Mouse (Mus musculus) CH12.LX (cell line): ENCODE data around the gene Lypd3. TPM values are rescaled to one million over a fixed set of nuclear protein-coding genes. Genes with fewer than 3 reads are reported as not detected.

ENCODE experiments used
- DNase-seq: peaks from one replicate; pipeline ENCODE4 v3.0.0-alpha.2; 2013; ENCODE audit errors: extremely low read depth
- H3K27ac ChIP-seq: 2 replicates; pipeline ENCODE4 v1.5.1; 2012; ENCODE audit warnings: low read depth, mild to moderate bottlenecking, control low read depth, moderate library complexity; ENCODE audit not compliant: insufficient read depth
- H3K27me3 ChIP-seq: replicated peaks from 2 replicates; pipeline ENCODE3; 2012; ENCODE audit warnings: inconsistent platforms
- H3K36me3 ChIP-seq, 2 experiments: replicated peaks in 1 of 2; 2 replicates each; pipeline versions ENCODE3 to v1.6.1; 2012; ENCODE audit warnings: inconsistent platforms in 1 of 2, low read length in 1 of 2, mild to moderate bottlenecking in 1 of 2, mixed read lengths in 1 of 2, moderate library complexity in 1 of 2; ENCODE audit not compliant: control insufficient read depth in 1 of 2, insufficient read depth in 1 of 2
- H3K4me1 ChIP-seq, 2 experiments: 2 replicates each; pipeline ENCODE4 v1.6.1; 2012; ENCODE audit warnings: inconsistent platforms in 1 of 2, moderate library complexity in 1 of 2; ENCODE audit not compliant: insufficient read depth in 2 of 2, control insufficient read depth in 1 of 2
- H3K4me2 ChIP-seq: 2 replicates; pipeline ENCODE4 v1.6.1; 2012; ENCODE audit warnings: low read depth, mild to moderate bottlenecking, control low read depth; ENCODE audit not compliant: poor library complexity, insufficient read depth, severe bottlenecking
- H3K4me3 ChIP-seq, 3 experiments: fragments of 150-350 bp in 1 of 3; sonication (generic) in 1 of 3; replicated peaks in 1 of 3; 2 replicates each; pipeline versions ENCODE3 to v1.5.1; 2011 to 2012; ENCODE audit warnings: low read depth in 2 of 3, low read length in 2 of 3, mild to moderate bottlenecking in 2 of 3, moderate library complexity in 2 of 3, control low read depth in 1 of 3, improper control_type of control experiment in 1 of 3, inconsistent platforms in 1 of 3, mixed read lengths in 1 of 3; ENCODE audit not compliant: poor library complexity in 1 of 3
- H3K79me2 ChIP-seq: replicated peaks from 2 replicates; pipeline ENCODE4 v1.6.1; 2012; ENCODE audit warnings: mild to moderate bottlenecking, moderate library complexity; ENCODE audit not compliant: control insufficient read depth, poor library complexity, insufficient read depth, severe bottlenecking; ENCODE audit errors: extremely low read depth
- H3K9ac ChIP-seq: 2 replicates; pipeline ENCODE4 v1.6.1; 2012; ENCODE audit warnings: low read depth, mild to moderate bottlenecking, control low read depth, moderate library complexity; ENCODE audit not compliant: insufficient read depth
- H3K9me3 ChIP-seq: replicated peaks from 2 replicates; pipeline ENCODE3; 2012; ENCODE audit warnings: low read length, inconsistent platforms, mixed read lengths
- BHLHE40 ChIP-seq: IDR thresholded peaks from 2 replicates; pipeline ENCODE4 v1.6.1; 2011; ENCODE audit warnings: mild to moderate bottlenecking, low read depth, low read length, improper control_type of control experiment
- CHD1 ChIP-seq: IDR thresholded peaks from 2 replicates; pipeline ENCODE4 v1.6.1; 2012; ENCODE audit warnings: low read depth, low read length, improper control_type of control experiment, inconsistent platforms
- CHD2 ChIP-seq: IDR thresholded peaks from 2 replicates; pipeline ENCODE4 v1.6.1; 2011; ENCODE audit warnings: low read length, improper control_type of control experiment
- E2F4 ChIP-seq: IDR thresholded peaks from 2 replicates; pipeline ENCODE4 v1.6.1; 2011; ENCODE audit warnings: low read depth, low read length, improper control_type of control experiment; ENCODE audit not compliant: insufficient replicate concordance
- ELF1 ChIP-seq: IDR thresholded peaks from 2 replicates; pipeline ENCODE4 v1.6.1; 2014; ENCODE audit warnings: low read depth, mild to moderate bottlenecking, inconsistent platforms, low read length, improper control_type of control experiment
- EP300 ChIP-seq: IDR thresholded peaks from 2 replicates; pipeline ENCODE4 v1.6.1; 2011; ENCODE audit warnings: low read length, improper control_type of control experiment
- ETS1 ChIP-seq: conservative IDR thresholded peaks from 2 replicates; pipeline ENCODE4 v1.6.1; 2012; ENCODE audit warnings: low read depth, mild to moderate bottlenecking, inconsistent platforms, low read length, improper control_type of control experiment, moderate library complexity
- HCFC1 ChIP-seq: IDR thresholded peaks from 2 replicates; pipeline ENCODE4 v1.6.1; 2012; ENCODE audit warnings: low read depth, mild to moderate bottlenecking, inconsistent platforms, low read length, improper control_type of control experiment
- IRF4 ChIP-seq: IDR thresholded peaks from 2 replicates; pipeline ENCODE4 v1.6.1; 2014; ENCODE audit warnings: low read depth, mild to moderate bottlenecking, inconsistent platforms, low read length, improper control_type of control experiment
- JUN ChIP-seq: IDR thresholded peaks from 2 replicates; pipeline ENCODE4 v1.6.1; 2011; ENCODE audit warnings: low read depth, mild to moderate bottlenecking, low read length, improper control_type of control experiment, moderate library complexity; ENCODE audit not compliant: insufficient read depth
- JUND ChIP-seq: conservative IDR thresholded peaks from 2 replicates; pipeline ENCODE4 v1.6.1; 2011; ENCODE audit warnings: low read depth, low read length, improper control_type of control experiment
- KAT2A ChIP-seq: IDR thresholded peaks from 2 replicates; pipeline ENCODE4 v1.6.1; 2012; ENCODE audit warnings: low read length, improper control_type of control experiment, inconsistent platforms; ENCODE audit not compliant: insufficient replicate concordance
- MAX ChIP-seq: IDR thresholded peaks from 2 replicates; pipeline ENCODE4 v1.6.1; 2011; ENCODE audit warnings: low read length, improper control_type of control experiment
- MAZ ChIP-seq: IDR thresholded peaks from 2 replicates; pipeline ENCODE4 v1.6.1; 2012; ENCODE audit warnings: low read depth, mild to moderate bottlenecking, inconsistent platforms, low read length, improper control_type of control experiment, moderate library complexity
- MEF2A ChIP-seq: IDR thresholded peaks from 2 replicates; pipeline ENCODE4 v1.6.1; 2014; ENCODE audit warnings: low read depth, mild to moderate bottlenecking, inconsistent platforms, low read length, improper control_type of control experiment, borderline replicate concordance
- MXI1 ChIP-seq: IDR thresholded peaks from 2 replicates; pipeline ENCODE4 v1.6.1; 2011; ENCODE audit warnings: mild to moderate bottlenecking, low read depth, low read length, improper control_type of control experiment
- MYC ChIP-seq: IDR thresholded peaks from 2 replicates; pipeline ENCODE4 v1.6.1; 2011; ENCODE audit warnings: low read depth, mild to moderate bottlenecking, improper control_type of control experiment, low read length
- NELFE ChIP-seq: IDR thresholded peaks from 2 replicates; pipeline ENCODE4 v1.6.1; 2011; ENCODE audit warnings: low read depth, low read length, improper control_type of control experiment
- NRF1 ChIP-seq: IDR thresholded peaks from 2 replicates; pipeline ENCODE4 v1.6.1; 2014; ENCODE audit warnings: low read depth, mild to moderate bottlenecking, inconsistent platforms, low read length, improper control_type of control experiment, moderate library complexity
- POLR2A ChIP-seq: IDR thresholded peaks from 2 replicates; pipeline ENCODE4 v1.6.1; 2011; ENCODE audit warnings: low read depth, mild to moderate bottlenecking, improper control_type of control experiment, low read length
- RCOR1 ChIP-seq: conservative IDR thresholded peaks from 2 replicates; pipeline ENCODE4 v1.6.1; 2012; ENCODE audit warnings: low read depth, mild to moderate bottlenecking, inconsistent platforms, low read length, improper control_type of control experiment
- SIN3A ChIP-seq: IDR thresholded peaks from 2 replicates; pipeline ENCODE4 v1.6.1; 2012; ENCODE audit warnings: low read length, improper control_type of control experiment, inconsistent platforms
- SMC3 ChIP-seq: IDR thresholded peaks from 2 replicates; pipeline ENCODE4 v1.6.1; 2011; ENCODE audit warnings: low read depth, low read length, improper control_type of control experiment
- TCF12 ChIP-seq: IDR thresholded peaks from 2 replicates; pipeline ENCODE4 v1.6.1; 2014; ENCODE audit warnings: low read depth, mild to moderate bottlenecking, inconsistent platforms, low read length, improper control_type of control experiment
- UBTF ChIP-seq: IDR thresholded peaks from 2 replicates; pipeline ENCODE4 v1.6.1; 2012; ENCODE audit warnings: low read depth, mild to moderate bottlenecking, inconsistent platforms, low read length, improper control_type of control experiment, moderate library complexity
- ZMIZ1 ChIP-seq: IDR thresholded peaks from 2 replicates; pipeline ENCODE4 v1.6.1; 2012; ENCODE audit warnings: low read depth, mild to moderate bottlenecking, inconsistent platforms, low read length, improper control_type of control experiment
- ZNF384 ChIP-seq: IDR thresholded peaks from 2 replicates; pipeline ENCODE4 v1.6.1; 2012; ENCODE audit warnings: low read depth, low read length, improper control_type of control experiment, inconsistent platforms
- dilution Hi-C: fragments of 300-500 bp; cut with MboI; formaldehyde crosslinking; loops from 2 replicates; pipeline ENCODE4 v1.14.3; 2020; ENCODE audit warnings: low sequenced_read_pairs; ENCODE audit not compliant: extremely low pct_unique_long_range_greater_than_20kb, extremely low pct_ligation_motif_present
- in situ Hi-C: fragments of 300-500 bp; cut with MboI; formaldehyde crosslinking; loops from 3 replicates; pipeline ENCODE4 v1.14.3; 2019; ENCODE audit warnings: low sequenced_read_pairs, low pct_ligation_motif_present, low pct_unique_long_range_greater_than_20kb, mixed read lengths
- polyA plus RNA-seq: library from polyadenylated mRNA; unstranded; fragments of >175 nt; gene quantifications from 2 replicates; pipeline ENCODE4 v1.2.1, GENCODE M21; 2012; ENCODE audit warnings: low read depth; ENCODE audit not compliant: insufficient read length
- total RNA-seq, 2 experiments: library from RNA; depleted of rRNA; stranded (reverse); fragments of 300-350 nt in 1 of 2; fragments of >200 nt in 1 of 2; gene quantifications; 2 replicates each; pipeline ENCODE4 v1.2.3; 2012 to 2014

Lypd3 gene
- total and polyA plus RNA-seq, 3 experiments = not detected

- no peak overlapping the region for H3K4me3 ChIP-seq
- peaks cover 11% of the 10 kb centered on the region for H3K27me3 ChIP-seq
- H3K4me2 ChIP-seq = 0 out of 2 replicates have a peak overlapping the region, but pooled peaks have one; percentile 22
These were observed 1.9 kb downstream of the Lypd3 start for GRCm38 (mm10) chr7:24638026-24638856.

GRCm38 (mm10) chr7:24640450-24640849 lies 4.1 kb downstream of the Lypd3 start:
- peak; percentile 65 for DNase-seq
- Histone ChIP-seq H3K9ac (no peak overlapping the region; the same call in 1 of the 2 replicates), H3K9me3 (no peaks in the 10 kb centered on the region), H3K36me3 (no peaks in the 10 kb centered on the region), H3K79me2 (no peaks in the 10 kb centered on the region), H3K4me2 (peak overlapping the region; percentile 53), H3K27ac (no peak overlapping the region), H3K4me1 (peaks cover 18 to 19% of the 10 kb centered on the region in 2 experiments), H3K4me3 (peak overlapping the region in 2 of 3 experiments; percentile 3 to 6), H3K27me3 (peaks cover 11% of the 10 kb centered on the region)
- dilution Hi-C loops = no loop called here
- TF ChIP-seq JUND (no peak), BHLHE40 (peak; percentile 26; the same call in 1 of the 2 replicates), MAZ (no peak), MAX (peak; percentile 47; the same call in 1 of the 2 replicates), IRF4 (peak; percentile 74), MYC (0 out of 2 replicates have a peak, but pooled peaks have one; percentile 19), E2F4 (no peak), NRF1 (no peak), SIN3A (0 out of 2 replicates have a peak, but pooled peaks have one; percentile 26), TCF12 (peak; percentile 26; the same call in 1 of the 2 replicates), CHD2 (no peak), ELF1 (0 out of 2 replicates have a peak, but pooled peaks have one; percentile 33), EP300 (peak; percentile 63), ETS1 (no peak; the same call in 1 of the 2 replicates), MXI1 (no peak), HCFC1 (no peak), ZMIZ1 (no peak), JUN (no peak), MEF2A (peak; percentile 52; the same call in 1 of the 2 replicates)
- in situ Hi-C loops = loop anchor here (10.0 kb wide), 1 partner anchor 106 kb away; the partner anchor contains the start of gene Irgq

More at GRCm38 (mm10) chr7:24638026-24638856, 1.9 kb downstream of the Lypd3 start:
- dilution Hi-C loops = no loop called here
- Histone ChIP-seq H3K36me3 (no peaks in the 10 kb centered on the region), H3K9ac (no peak overlapping the region), H3K79me2 (no peaks in the 10 kb centered on the region), H3K27ac (no peak overlapping the region), H3K4me1 (peaks cover 10 to 11% of the 10 kb centered on the region in 2 experiments), H3K9me3 (no peaks in the 10 kb centered on the region)
- in situ Hi-C loops = no loop called here
- TF ChIP-seq NELFE = no peak
- TF ChIP-seq ZNF384 = no peak
- TF ChIP-seq ELF1 = no peak
- no peak for TF ChIP-seq HCFC1
- no peak for TF ChIP-seq UBTF
- no peak for TF ChIP-seq MAX
- TF ChIP-seq SMC3 = no peak
- TF ChIP-seq RCOR1 = no peak
- TF ChIP-seq CHD1 = no peak
- no peak for TF ChIP-seq KAT2A
- TF ChIP-seq MEF2A = no peak
- no peak for TF ChIP-seq E2F4
- TF ChIP-seq POLR2A = no peak
- DNase-seq = no peak
